In genomic region chr7:99547584-99548487, GRCm38 (mm10) we compare ENCODE assay signal across 12 mouse cellular contexts. TPM values are rescaled to one million over a fixed set of nuclear protein-coding genes. Genes with fewer than 3 reads are reported as not detected.
DNase-seq lines count a peak whose midpoint lies in the region; ATAC-seq and TF ChIP-seq lines count a peak whose summit lies in the region.
"Had no signal": no experiment of that assay in that cellular context is flagged by ENCODE, and none has a peak within 500 bp of the region (broad histone marks: within the 10 kb centered on the region; RNA-seq: fewer than 3 reads in every experiment).

No protein-coding gene starts in this region.

- H3K36me3 ChIP-seq in heart, embryonic 11.5 days (ENCODE audit: control insufficient read depth, insufficient read depth, low read length) = no peaks in the 10 kb centered on the region
- H3K36me3 ChIP-seq in lung, postnatal 0 days (ENCODE audit: insufficient read depth, low read length) = no peaks in the 10 kb centered on the region
- H3K36me3 ChIP-seq in embryonic facial prominence, embryonic 13.5 days = peaks cover 5% of the 10 kb centered on the region; the same call in 1 of the 2 replicates
- peaks cover 58% of the 10 kb centered on the region for H3K36me3 ChIP-seq in liver, embryonic 13.5 days

- ATAC-seq in heart, embryonic 11.5 days (replicated peaks; ENCODE audit: insufficient number of reproducible peaks, low FRiP score, low TSS enrichment) = no peak
- peak; percentile 20; the same call in 1 of the 2 replicates for ATAC-seq in lung, postnatal 0 days
- ATAC-seq in embryonic facial prominence, embryonic 13.5 days (ENCODE audit: insufficient number of reproducible peaks, insufficient read depth, low FRiP score, low TSS enrichment, low read depth) = no peak
- peak; percentile 34; the same call in 1 of the 2 replicates for ATAC-seq in liver, embryonic 13.5 days (ENCODE audit: low read depth)

- WGBS in heart, embryonic 11.5 days (ENCODE audit: insufficient replicate concordance) = 36% methylated on average over 10 of the region's 11 CpGs
- WGBS in lung, postnatal 0 days = 32% methylated on average over 11 of the region's 11 CpGs
- 32% methylated on average over 10 of the region's 11 CpGs for WGBS in embryonic facial prominence, embryonic 13.5 days
- 51% methylated on average over 10 of the region's 11 CpGs for WGBS in liver, embryonic 13.5 days (ENCODE audit: insufficient replicate concordance)

- TF ChIP-seq EP300 in lung, postnatal 0 days (IDR thresholded peaks at IDR 0.05) = no peak

- peak overlapping the region; percentile 75 for H3K27ac ChIP-seq in heart, embryonic 11.5 days (ENCODE audit: low read depth, low read length)
- no peak overlapping the region; the same call in 1 of the 2 replicates for H3K27ac ChIP-seq in lung, postnatal 0 days (ENCODE audit: low read length)
- peak overlapping the region; percentile 68 for H3K27ac ChIP-seq in embryonic facial prominence, embryonic 13.5 days
- peak overlapping the region; percentile 88 for H3K27ac ChIP-seq in liver, embryonic 13.5 days
- H3K27ac ChIP-seq: forebrain, embryonic 12.5 days; hindbrain, embryonic 13.5 days had no signal

- H3K4me2 ChIP-seq in heart, embryonic 11.5 days = 0 out of 2 replicates have a peak overlapping the region, but pooled peaks have one; percentile 11
- H3K4me2 ChIP-seq in lung, postnatal 0 days (replicated peaks; ENCODE audit: low read depth, low read length) = no peak overlapping the region
- no peak overlapping the region for H3K4me2 ChIP-seq in embryonic facial prominence, embryonic 13.5 days
- no peak overlapping the region for H3K4me2 ChIP-seq in liver, embryonic 13.5 days
- H3K4me2 ChIP-seq: forebrain, embryonic 12.5 days; hindbrain, embryonic 13.5 days had no signal

- no peak overlapping the region for H3K4me3 ChIP-seq in heart, embryonic 11.5 days (ENCODE audit: low read depth, low read length)
- H3K4me3 ChIP-seq in lung, postnatal 0 days (ENCODE audit: low read depth, low read length) = no peak overlapping the region
- H3K4me3 ChIP-seq in embryonic facial prominence, embryonic 13.5 days = no peak overlapping the region
- H3K4me3 ChIP-seq in liver, embryonic 13.5 days (replicated peaks) = no peak overlapping the region
- H3K4me3 ChIP-seq: forebrain, embryonic 12.5 days; hindbrain, embryonic 13.5 days had no signal

- intact Hi-C loops in heart, postnatal 10 days (cut with DNase I) = no loop called here

- DNase-seq in heart, postnatal 10 days = no peak
- no peak for DNase-seq in lung, postnatal 0 days (ENCODE audit: low spot score)
- no peak for DNase-seq in lung, postnatal 14 days
- no peak for DNase-seq in liver, embryonic 13.5 days
- DNase-seq in right cerebral cortex, postnatal 4 days = no peak
- DNase-seq in gastrocnemius, adult 18-20 months (ENCODE audit: low spot score) = no peak
- DNase-seq: cerebellum, adult 2 months; thymus, adult 18-20 months had no signal

- no peaks in the 10 kb centered on the region for H3K9me3 ChIP-seq in heart, embryonic 11.5 days (replicated peaks; ENCODE audit: control insufficient read depth, low read length)
- no peaks in the 10 kb centered on the region for H3K9me3 ChIP-seq in lung, postnatal 0 days (ENCODE audit: low read length)
- no peaks in the 10 kb centered on the region for H3K9me3 ChIP-seq in embryonic facial prominence, embryonic 13.5 days
- no peaks in the 10 kb centered on the region for H3K9me3 ChIP-seq in liver, embryonic 13.5 days (replicated peaks)
- H3K9me3 ChIP-seq: forebrain, embryonic 12.5 days; hindbrain, embryonic 13.5 days had no signal

- no peak for TF ChIP-seq CTCF in lung, postnatal 0 days (IDR thresholded peaks at IDR 0.05)

- no peaks in the 10 kb centered on the region for H3K27me3 ChIP-seq in heart, embryonic 11.5 days (ENCODE audit: control insufficient read depth, insufficient read depth, low read length)
- H3K27me3 ChIP-seq in lung, postnatal 0 days (replicated peaks; ENCODE audit: insufficient read depth, low read length) = no peaks in the 10 kb centered on the region
- H3K27me3 ChIP-seq in embryonic facial prominence, embryonic 13.5 days = no peaks in the 10 kb centered on the region
- no peaks in the 10 kb centered on the region for H3K27me3 ChIP-seq in liver, embryonic 13.5 days
- H3K27me3 ChIP-seq: forebrain, embryonic 12.5 days; hindbrain, embryonic 13.5 days had no signal

- H3K4me1 ChIP-seq in heart, embryonic 11.5 days (ENCODE audit: control insufficient read depth, insufficient read depth, low read length) = peaks cover 40% of the 10 kb centered on the region
- peaks cover 38% of the 10 kb centered on the region; the same call in 1 of the 2 replicates for H3K4me1 ChIP-seq in lung, postnatal 0 days (ENCODE audit: insufficient read depth, low read depth, low read length)
- H3K4me1 ChIP-seq in embryonic facial prominence, embryonic 13.5 days = peaks cover 53% of the 10 kb centered on the region
- peaks cover 61% of the 10 kb centered on the region for H3K4me1 ChIP-seq in liver, embryonic 13.5 days (replicated peaks)

- H3K9ac ChIP-seq in heart, embryonic 11.5 days (ENCODE audit: low read depth, low read length) = no peak overlapping the region
- H3K9ac ChIP-seq in lung, postnatal 0 days (replicated peaks; ENCODE audit: low read depth) = no peak overlapping the region
- no peak overlapping the region for H3K9ac ChIP-seq in embryonic facial prominence, embryonic 13.5 days
- no peak overlapping the region for H3K9ac ChIP-seq in liver, embryonic 13.5 days
- H3K9ac ChIP-seq: forebrain, embryonic 12.5 days; hindbrain, embryonic 13.5 days had no signal

RNA-seq across cellular contexts. Expression of gene Arrb1, which starts 12.6 kb away (rescaled TPM):
- 4.9 and 5.3 TPM in 2 replicates for polyA plus RNA-seq in heart, embryonic 11.5 days (2014; fragmentation: Nextera tagmentation; extraction: Ambion mirVana)
- total RNA-seq in heart, postnatal 10 days (2021) = 10 to 100 TPM; 25.0 to 33.3 TPM
- polyA plus RNA-seq in lung, postnatal 0 days (2015; fragmentation: Nextera tagmentation; extraction: Ambion mirVana) = 21.7 and 25.7 TPM in 2 replicates
- polyA plus RNA-seq in embryonic facial prominence, embryonic 13.5 days (2015; fragmentation: Nextera tagmentation; extraction: Ambion mirVana) = 6.3 and 9.7 TPM in 2 replicates
- 96.5 and 121 TPM in 2 replicates for polyA plus RNA-seq in liver, embryonic 13.5 days (2015; fragmentation: Nextera tagmentation; extraction: Ambion mirVana)
- total RNA-seq in gastrocnemius, adult 18-20 months (2021) = 10 to 100 TPM; 13.8 to 15.4 TPM

Comparison
In these comparisons a context has a peak if more than half of its experiments do, and no peak if none do; other contexts are left out.
1. ATAC-seq: peak in lung, postnatal 0 days (single experiment) and liver, embryonic 13.5 days (single experiment); none in heart, embryonic 11.5 days (single experiment) and embryonic facial prominence, embryonic 13.5 days (single experiment).